Mouse (Mus musculus) testis, postnatal 14 days (tissue): ENCODE measurements around the gene Krt23.

Source experiments
- DNase-seq: peaks from one replicate; pipeline ENCODE4 v3.0.0; 2021; ENCODE audit warnings: low spot score

The Krt23 gene

DNA sequence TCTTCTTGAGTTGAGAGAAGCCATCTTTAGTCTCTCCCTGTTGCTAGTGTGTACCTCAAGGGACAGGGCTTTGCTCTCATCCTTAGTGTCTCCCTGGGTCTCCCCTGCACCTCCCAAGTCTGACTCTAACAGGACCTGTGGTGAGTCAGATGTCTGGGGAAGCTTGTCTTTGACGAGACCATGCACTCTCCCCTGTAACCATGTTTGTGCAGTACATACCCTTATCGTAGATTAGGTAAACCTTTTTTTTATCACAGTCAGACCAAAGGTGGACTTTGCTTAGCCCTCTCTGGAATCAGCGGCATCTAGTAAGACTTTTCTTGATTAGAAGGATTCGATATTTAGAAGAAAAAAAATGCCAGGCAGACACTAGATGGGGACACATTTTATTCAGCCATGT lies 38.9 kb downstream of the Krt23 start:
- DNase-seq = no peak

- DNase-seq = no peak
Measured at GRCm38 (mm10) chr11:99448769-99449168, 44.2 kb downstream of the Krt23 start.

GRCm38 (mm10) chr11:99441220-99441619 lies 51.7 kb downstream of the Krt23 start:
- DNase-seq = no peak

DNA sequence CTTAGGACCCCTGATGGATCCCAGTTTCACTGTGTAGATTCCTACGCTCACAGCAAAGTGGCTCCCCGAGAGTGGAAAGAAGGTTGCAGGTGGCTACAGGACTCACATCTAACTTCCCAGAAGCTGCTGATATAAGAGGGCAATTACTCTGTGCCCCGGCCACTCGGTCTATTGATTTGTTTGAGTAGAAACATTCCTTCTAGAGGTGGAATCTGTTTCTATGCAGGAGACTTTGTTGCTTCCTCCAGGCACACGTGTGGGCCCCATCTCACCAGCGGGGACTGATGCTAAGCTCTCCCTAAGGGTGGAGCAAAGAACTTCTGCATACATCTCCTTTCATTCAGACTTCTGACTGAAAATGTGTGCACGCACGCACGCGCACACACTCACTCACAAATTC lies 53.5 kb downstream of the Krt23 start:
- no peak for DNase-seq

DNA sequence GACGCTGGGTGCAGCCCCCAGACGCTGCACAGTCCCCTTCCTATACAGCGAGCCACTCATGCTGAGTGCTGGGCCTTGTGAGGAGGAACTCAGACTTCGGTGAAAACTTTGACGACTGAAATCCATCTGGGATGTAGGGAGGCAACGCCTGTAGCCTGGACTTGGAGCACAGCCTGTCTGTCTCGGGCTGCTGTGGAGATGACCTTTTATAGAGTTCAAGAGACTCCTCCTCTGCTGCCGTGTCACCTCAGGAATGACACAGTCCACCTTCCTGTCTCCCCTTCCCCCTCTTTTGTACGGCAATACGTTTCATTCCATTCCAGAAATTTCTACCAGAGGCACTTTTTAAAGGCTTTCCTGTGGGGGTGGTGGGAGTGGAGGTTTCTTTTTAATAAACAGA lies 55.0 kb downstream of the Krt23 start, which contains the start of gene Krt20:
Gene Krt20, minus strand, starts transcription at position 179 of the 400 bp plus-strand sequence.
- no peak for DNase-seq

- no peak for DNase-seq
Measured at GRCm38 (mm10) chr11:99436625-99437024, 56.3 kb downstream of the Krt23 start.

DNA sequence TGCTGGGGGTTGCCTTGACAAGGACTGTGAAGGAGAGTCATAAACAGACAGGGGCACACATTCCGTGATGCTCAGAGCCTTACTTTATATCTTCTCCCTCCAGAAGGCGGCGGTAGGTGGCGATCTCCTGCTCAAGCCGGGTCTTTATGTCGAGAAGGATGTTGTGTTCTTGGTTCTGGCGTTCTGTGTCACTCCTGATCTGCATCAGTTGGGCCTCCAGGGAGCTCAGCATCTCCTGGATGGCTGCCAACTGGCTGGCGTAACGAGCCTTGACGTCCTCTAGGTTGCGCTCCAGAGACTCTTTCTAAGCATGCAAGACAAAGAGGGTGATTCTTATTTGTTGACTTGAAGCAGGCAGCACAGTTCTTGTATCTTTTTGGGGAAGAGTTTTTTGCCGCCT lies 62.3 kb downstream of the Krt23 start:
- DNase-seq = peak; percentile 31
